Mouse (Mus musculus) small intestine, adult 2 months (tissue): ENCODE measurements around the gene Cd3e.

ENCODE experiments used
- CTCF ChIP-seq: fragments of 200-500 bp; IDR thresholded peaks from 2 replicates; pipeline ENCODE4 v1.5.1; 2012; ENCODE audit warnings: low read depth, mild to moderate bottlenecking, control low read depth, inconsistent platforms, low read length, moderate library complexity, mixed read lengths; ENCODE audit not compliant: insufficient replicate concordance, insufficient read length; ENCODE audit errors: extremely low read depth
- POLR2A ChIP-seq: fragments of 200-500 bp; IDR thresholded peaks from 2 replicates; pipeline ENCODE4 v1.6.1; 2012; ENCODE audit warnings: low read depth, mild to moderate bottlenecking, control low read depth, inconsistent platforms, low read length, moderate library complexity

GRCm38 (mm10) chr9:45011291-45011690 is 1.9 kb upstream of the Cd3e start:
- TF ChIP-seq CTCF (no peak), POLR2A (no peak)
